Mouse (Mus musculus) midbrain, embryonic 16.5 days (tissue): ENCODE measurements around the gene Gopc. TPM values are rescaled to one million over a fixed set of nuclear protein-coding genes. Genes with fewer than 3 reads are reported as not detected.
"Not testable (repeated sequence)": the region's sequence is repeated elsewhere in the genome, so short reads cannot be mapped to it uniquely, and the experiment has no call there.

Experiments
- ATAC-seq: fragments of 200-750 bp; cut with Nextera tagmentation; 2 replicates; pipeline ENCODE4 v1.8.0; 2017; ENCODE audit warnings: moderate TSS enrichment
- H3K27ac ChIP-seq: fragments of 300-500 bp; sonication (generic); 2 replicates; pipeline ENCODE4 v1.5.1; 2014; ENCODE audit warnings: mild to moderate bottlenecking, low read length, mixed read lengths
- H3K27me3 ChIP-seq: fragments of 300-500 bp; sonication (generic); 2 replicates; pipeline ENCODE4 v1.6.1; 2014; ENCODE audit warnings: low read depth, low read length, mixed read lengths; ENCODE audit not compliant: control insufficient read depth, insufficient read depth
- H3K36me3 ChIP-seq: fragments of 300-500 bp; sonication (generic); 2 replicates; pipeline ENCODE4 v1.6.1; 2014; ENCODE audit warnings: mild to moderate bottlenecking, low read length, moderate library complexity, mixed read lengths; ENCODE audit not compliant: control insufficient read depth, insufficient read depth
- H3K4me1 ChIP-seq: fragments of 300-500 bp; sonication (generic); 2 replicates; pipeline ENCODE4 v1.6.1; 2014; ENCODE audit warnings: mild to moderate bottlenecking, low read length, mixed read lengths; ENCODE audit not compliant: control insufficient read depth, insufficient read depth
- H3K4me2 ChIP-seq: fragments of 300-500 bp; sonication (generic); 2 replicates; pipeline ENCODE4 v1.6.1; 2014; ENCODE audit warnings: mild to moderate bottlenecking, low read length, mixed read lengths
- H3K4me3 ChIP-seq: fragments of 300-500 bp; sonication (generic); 2 replicates; pipeline ENCODE4 v1.5.1; 2014; ENCODE audit warnings: low read depth, mild to moderate bottlenecking, low read length, moderate library complexity, mixed read lengths
- H3K9ac ChIP-seq: fragments of 300-500 bp; sonication (generic); 2 replicates; pipeline ENCODE4 v1.6.1; 2014; ENCODE audit warnings: low read depth, low read length, mixed read lengths
- H3K9me3 ChIP-seq: fragments of 300-500 bp; sonication (generic); replicated peaks from 2 replicates; pipeline ENCODE4 v1.6.1; 2014; ENCODE audit warnings: mild to moderate bottlenecking, low read length, mixed read lengths; ENCODE audit not compliant: control insufficient read depth, poor library complexity, severe bottlenecking
- WGBS: fragments of 180-500 bp; shearing (Covaris S2); extraction: QIAGEN DNeasy Blood & Tissue Kit; methylation state at CpG from one replicate; pipeline ENCODE4 v1.1.7; 2014; 5-methylcytosine and 5-hydroxymethylcytosine counted together
- polyA plus RNA-seq: library from polyadenylated mRNA; unstranded; fragments of >200 nt; fragmentation: Nextera tagmentation; extraction: Ambion mirVana; gene quantifications from 2 replicates; pipeline ENCODE4 v1.2.1, GENCODE M21; 2015

The Gopc gene
- polyA plus RNA-seq, 1 experiment from 2014 or later, result 24.8 TPM

DNA sequence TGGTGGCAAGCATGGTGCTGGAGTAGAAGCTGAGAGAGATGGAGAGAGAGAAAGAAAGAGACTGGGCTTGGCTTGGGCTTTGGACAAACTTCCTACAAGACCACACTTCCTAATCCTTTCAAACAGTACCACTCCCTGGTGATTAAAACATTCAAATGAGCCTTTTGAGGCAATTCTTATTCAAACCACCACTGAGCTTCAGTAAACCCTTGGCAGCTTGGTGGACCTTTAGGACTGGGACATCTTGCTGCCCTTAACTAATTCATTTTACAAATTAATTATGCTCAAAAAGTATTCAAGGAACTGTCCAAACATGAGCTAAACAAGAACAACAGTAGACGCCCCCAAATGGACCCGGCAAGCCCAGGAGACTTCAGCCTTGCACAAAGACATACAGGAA lies 86.0 kb downstream of the Gopc start:
- 79% methylated on average over 2 of the region's 2 CpGs for WGBS
- Histone ChIP-seq H3K9me3 (no peaks in the 10 kb centered on the region), H3K27me3 (no peaks in the 10 kb centered on the region), H3K9ac (no peak overlapping the region), H3K4me1 (no peaks in the 10 kb centered on the region), H3K36me3 (no peaks in the 10 kb centered on the region), H3K27ac (no peak overlapping the region), H3K4me3 (no peak overlapping the region), H3K4me2 (no peak overlapping the region)
- no peak for ATAC-seq

DNA sequence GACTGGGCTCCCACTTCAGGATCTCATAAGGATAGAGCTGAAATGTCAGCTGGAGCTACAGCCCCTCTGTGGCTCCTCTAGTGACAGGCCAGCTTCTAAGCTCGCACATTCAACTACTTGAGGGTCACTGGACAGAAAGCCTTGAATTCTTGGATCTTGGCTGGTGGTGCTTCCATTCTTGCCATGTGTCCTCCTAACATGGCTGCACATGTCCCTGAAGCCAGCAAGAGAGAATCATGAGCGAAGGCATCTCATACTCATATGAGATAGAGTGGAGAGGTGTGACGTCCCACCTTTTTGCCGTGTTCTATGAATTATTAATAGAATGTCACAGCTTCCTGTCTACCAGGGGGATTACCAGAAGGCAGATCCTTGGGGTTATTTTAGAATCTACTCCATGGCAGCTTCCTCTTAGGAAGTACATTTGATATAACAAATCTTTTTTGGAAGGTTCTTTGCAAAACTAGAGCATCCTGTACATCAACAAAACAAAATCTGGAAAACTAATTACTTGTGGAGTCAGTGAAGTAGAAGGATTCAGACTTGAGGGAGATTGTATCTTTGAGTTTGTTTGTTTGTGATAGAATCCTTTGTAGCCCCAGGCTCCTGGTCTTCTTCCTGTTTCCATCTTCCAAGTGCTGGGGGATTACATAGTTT lies 87.9 kb downstream of the Gopc start:
- Histone ChIP-seq H3K4me3 (no peak overlapping the region), H3K27ac (no peak overlapping the region), H3K9ac (no peak overlapping the region), H3K27me3 (no peaks in the 10 kb centered on the region), H3K36me3 (no peaks in the 10 kb centered on the region), H3K4me1 (no peaks in the 10 kb centered on the region), H3K9me3 (no peaks in the 10 kb centered on the region), H3K4me2 (no peak overlapping the region)
- ATAC-seq, result no peak
- WGBS, result 89% methylated on average over 4 of the region's 4 CpGs

DNA sequence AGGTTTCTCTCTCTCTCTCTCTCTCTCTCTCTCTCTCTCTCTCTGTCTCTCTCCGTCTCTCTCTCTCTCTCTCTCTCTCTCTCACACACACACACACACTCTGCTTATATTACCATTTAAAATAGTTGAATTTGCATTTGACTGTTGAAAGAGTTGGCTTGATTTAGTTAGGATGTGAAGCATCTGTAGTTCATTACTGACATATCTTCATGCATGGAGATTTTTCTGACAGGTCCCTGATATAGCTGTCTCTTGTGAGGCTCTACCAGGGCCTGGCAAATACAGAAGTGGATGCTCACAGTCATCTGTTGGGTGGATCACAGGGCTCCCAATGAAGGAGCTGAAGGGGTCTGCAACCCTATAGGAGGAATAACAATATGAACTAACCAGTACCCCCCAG lies 89.5 kb downstream of the Gopc start:
- H3K4me1 ChIP-seq, H3K9ac ChIP-seq, H3K27ac ChIP-seq, H3K27me3 ChIP-seq, H3K4me2 ChIP-seq, H3K9me3 ChIP-seq, H3K4me3 ChIP-seq, H3K36me3 ChIP-seq: not testable (repeated sequence)
- 47% methylated on average over 1 of the region's 1 CpGs for WGBS
- 0 out of 2 replicates have a peak, but pooled peaks have one; percentile 51 for ATAC-seq

DNA sequence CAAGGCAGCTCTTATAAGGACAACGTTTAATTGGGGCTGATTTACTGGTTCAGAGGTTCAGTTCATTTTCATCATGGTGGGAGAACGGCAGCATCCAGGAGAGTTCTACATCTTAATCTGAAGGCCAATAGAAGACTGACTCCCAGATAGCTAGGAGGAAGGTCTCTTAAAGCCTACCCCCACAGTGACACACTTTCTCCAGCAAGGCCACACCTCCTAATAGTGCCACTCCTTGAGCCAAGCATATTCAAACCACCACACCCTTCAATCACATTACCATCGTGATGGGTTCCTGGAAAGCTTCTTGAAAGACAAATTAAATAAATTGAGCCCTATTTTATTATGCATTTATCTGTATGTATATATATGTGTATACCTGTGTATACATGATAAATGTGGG lies 92.7 kb downstream of the Gopc start:
- no peaks in the 10 kb centered on the region for H3K27me3 ChIP-seq
- 94% methylated on average over 3 of the region's 3 CpGs for WGBS
- no peak overlapping the region for H3K27ac ChIP-seq
- H3K9ac ChIP-seq, result no peak overlapping the region
- no peaks in the 10 kb centered on the region for H3K9me3 ChIP-seq
- no peak for ATAC-seq
- no peak overlapping the region for H3K4me3 ChIP-seq
- H3K4me1 ChIP-seq, result no peaks in the 10 kb centered on the region
- H3K36me3 ChIP-seq, result no peaks in the 10 kb centered on the region
- no peak overlapping the region for H3K4me2 ChIP-seq

DNA sequence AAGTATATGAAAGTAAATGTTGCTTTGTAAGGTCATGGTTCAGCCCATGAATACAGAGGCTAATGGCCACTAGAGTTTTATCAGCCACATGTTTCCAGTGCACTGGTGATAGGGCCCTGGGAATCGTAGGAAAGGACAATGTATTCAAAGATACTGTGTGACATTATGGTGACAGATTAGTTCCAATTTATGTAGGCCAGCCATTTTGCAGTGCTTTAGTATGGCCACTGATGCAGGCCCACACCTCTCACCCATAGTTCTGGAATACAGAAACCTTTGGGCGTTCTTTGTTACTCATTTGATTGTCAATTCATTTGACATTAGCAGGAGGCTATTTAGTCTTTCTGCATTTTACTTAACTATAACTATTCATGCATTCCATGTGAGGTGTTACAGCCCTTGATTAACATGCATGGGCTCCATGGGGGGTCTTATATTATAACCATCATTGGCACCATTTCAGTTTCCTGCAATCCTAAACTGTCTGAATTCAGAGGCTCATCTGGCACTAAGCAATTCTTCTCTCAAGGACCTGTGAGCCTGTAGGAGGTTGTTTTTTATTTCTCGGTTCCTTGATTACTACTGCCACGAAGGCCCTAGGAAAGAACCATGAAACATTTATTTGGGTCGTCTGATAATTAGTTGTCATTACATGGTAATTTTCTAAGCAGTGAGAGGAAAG lies 93.9 kb downstream of the Gopc start:
- Histone ChIP-seq H3K9me3 (no peaks in the 10 kb centered on the region), H3K9ac (no peak overlapping the region), H3K36me3 (no peaks in the 10 kb centered on the region), H3K27ac (no peak overlapping the region), H3K4me2 (no peak overlapping the region), H3K4me1 (no peaks in the 10 kb centered on the region), H3K27me3 (no peaks in the 10 kb centered on the region), H3K4me3 (no peak overlapping the region)
- WGBS, result 62% methylated on average over 5 of the region's 5 CpGs
- ATAC-seq, result no peak

Other genes with a start within 250 kb of the Gopc start
- gene Ros1, start 186.9 kb downstream of the Gopc start, polyA plus RNA-seq, result not detected in 2 replicates
- gene Dcbld1, start 148.5 kb downstream of the Gopc start, polyA plus RNA-seq, result 18.7 and 20.4 TPM in 2 replicates
- gene Gm26741, start 23.4 kb downstream of the Gopc start, polyA plus RNA-seq, result not detected in 2 replicates
- gene Nepn, start 6.8 kb upstream of the Gopc start, polyA plus RNA-seq, result not detected in 2 replicates
- 23.5 and 24.7 TPM in 2 replicates for gene Nus1, start 35.4 kb upstream of the Gopc start, polyA plus RNA-seq